ENCODE assay signal across 23 mouse cellular contexts in the genomic region with DNA sequence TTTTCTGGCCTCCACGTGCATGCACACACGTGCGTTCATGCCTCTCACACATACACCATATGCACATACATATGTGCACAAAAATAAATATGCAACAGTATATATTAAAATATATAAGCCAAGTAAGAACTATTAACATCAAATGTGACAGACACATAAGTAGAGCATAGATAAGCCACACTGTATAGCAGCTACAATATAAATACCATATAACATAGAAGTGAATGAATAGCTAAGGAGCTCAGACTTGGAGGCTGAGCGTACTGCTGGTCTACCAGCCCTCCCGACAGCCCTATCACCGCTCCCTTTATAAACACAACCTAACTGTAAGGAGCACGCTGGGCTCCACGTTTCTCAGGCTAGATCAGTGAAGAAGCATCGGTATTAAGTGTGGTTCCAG.
DNase-seq lines count a peak whose midpoint lies in the region; ATAC-seq and TF ChIP-seq lines count a peak whose summit lies in the region.
"Had no signal": no experiment of that assay in that cellular context is flagged by ENCODE, and none has a peak within 500 bp of the region (broad histone marks: within the 10 kb centered on the region; RNA-seq: fewer than 3 reads in every experiment).

No protein-coding gene starts in this region.

- no peak overlapping the region for H3K4me3 ChIP-seq in forebrain, embryonic 13.5 days
- H3K4me3 ChIP-seq in forebrain, embryonic 12.5 days (replicated peaks): no peak overlapping the region
- H3K4me3 ChIP-seq in hindbrain, embryonic 15.5 days: no peak overlapping the region
- H3K4me3 ChIP-seq in hindbrain, embryonic 16.5 days (ENCODE audit: low read length): no peak overlapping the region
- no peak overlapping the region for H3K4me3 ChIP-seq in midbrain, embryonic 10.5 days
- H3K4me3 ChIP-seq in midbrain, postnatal 0 days (ENCODE audit: low read depth, low read length): no peak overlapping the region
- H3K4me3 ChIP-seq: embryonic facial prominence, embryonic 10.5 days; embryonic facial prominence, embryonic 13.5 days; erythroblast, embryonic 14.5 days; gastrocnemius, adult 2 months; hindbrain, embryonic 13.5 days had no signal

- H3K36me3 ChIP-seq in forebrain, embryonic 13.5 days (ENCODE audit: poor library complexity, severe bottlenecking): no peaks in the 10 kb centered on the region
- H3K36me3 ChIP-seq in forebrain, embryonic 12.5 days (replicated peaks): no peaks in the 10 kb centered on the region
- no peaks in the 10 kb centered on the region for H3K36me3 ChIP-seq in hindbrain, embryonic 15.5 days
- no peaks in the 10 kb centered on the region for H3K36me3 ChIP-seq in hindbrain, embryonic 16.5 days (ENCODE audit: control insufficient read depth, insufficient read depth, low read length)
- H3K36me3 ChIP-seq in midbrain, embryonic 10.5 days: no peaks in the 10 kb centered on the region
- no peaks in the 10 kb centered on the region for H3K36me3 ChIP-seq in midbrain, postnatal 0 days (ENCODE audit: insufficient read depth, low read length)
- H3K36me3 ChIP-seq: embryonic facial prominence, embryonic 10.5 days; embryonic facial prominence, embryonic 13.5 days; hindbrain, embryonic 13.5 days had no signal

- no peak overlapping the region for H3K9ac ChIP-seq in forebrain, embryonic 13.5 days
- H3K9ac ChIP-seq in forebrain, embryonic 12.5 days: no peak overlapping the region
- H3K9ac ChIP-seq in hindbrain, embryonic 15.5 days: no peak overlapping the region
- no peak overlapping the region for H3K9ac ChIP-seq in hindbrain, embryonic 16.5 days (ENCODE audit: low read depth, low read length)
- no peak overlapping the region for H3K9ac ChIP-seq in midbrain, postnatal 0 days (replicated peaks; ENCODE audit: low read length, poor library complexity, severe bottlenecking)
- H3K9ac ChIP-seq: embryonic facial prominence, embryonic 13.5 days; hindbrain, embryonic 13.5 days had no signal

- no peaks in the 10 kb centered on the region for H3K4me1 ChIP-seq in forebrain, embryonic 13.5 days
- no peaks in the 10 kb centered on the region for H3K4me1 ChIP-seq in forebrain, embryonic 12.5 days
- H3K4me1 ChIP-seq in hindbrain, embryonic 15.5 days (replicated peaks): no peaks in the 10 kb centered on the region
- H3K4me1 ChIP-seq in hindbrain, embryonic 16.5 days (ENCODE audit: control insufficient read depth, insufficient read depth, low read depth, low read length): no peaks in the 10 kb centered on the region
- peaks cover 11% of the 10 kb centered on the region; the same call in 1 of the 2 replicates for H3K4me1 ChIP-seq in midbrain, embryonic 10.5 days
- no peaks in the 10 kb centered on the region for H3K4me1 ChIP-seq in midbrain, postnatal 0 days (ENCODE audit: insufficient read depth, low read length)
- H3K4me1 ChIP-seq: embryonic facial prominence, embryonic 13.5 days had no signal

- WGBS in forebrain, embryonic 13.5 days: 90% methylated on average over 9 of the region's 9 CpGs
- whole genome bisulfite sequencing in forebrain, embryonic 12.5 days: 91% methylated on average over 9 of the region's 9 CpGs
- 90% methylated on average over 9 of the region's 9 CpGs for WGBS in hindbrain, embryonic 15.5 days
- WGBS in hindbrain, embryonic 16.5 days: 89% methylated on average over 9 of the region's 9 CpGs
- 90% methylated on average over 9 of the region's 9 CpGs for WGBS in midbrain, embryonic 10.5 days
- 84% methylated on average over 9 of the region's 9 CpGs for WGBS in midbrain, postnatal 0 days

- no peaks in the 10 kb centered on the region for H3K9me3 ChIP-seq in forebrain, embryonic 13.5 days (replicated peaks)
- no peaks in the 10 kb centered on the region for H3K9me3 ChIP-seq in forebrain, embryonic 12.5 days
- H3K9me3 ChIP-seq in hindbrain, embryonic 15.5 days: no peaks in the 10 kb centered on the region
- peaks cover 3% of the 10 kb centered on the region; the same call in 1 of the 2 replicates for H3K9me3 ChIP-seq in hindbrain, embryonic 16.5 days (ENCODE audit: control insufficient read depth, low read length)
- H3K9me3 ChIP-seq in midbrain, embryonic 10.5 days (replicated peaks): no peaks in the 10 kb centered on the region
- no peaks in the 10 kb centered on the region for H3K9me3 ChIP-seq in midbrain, postnatal 0 days (ENCODE audit: low read length)
- H3K9me3 ChIP-seq: embryonic facial prominence, embryonic 10.5 days; embryonic facial prominence, embryonic 13.5 days; hindbrain, embryonic 13.5 days had no signal

- peak; percentile 58; the same call in 1 of the 2 replicates for ATAC-seq in forebrain, embryonic 13.5 days
- no peak for ATAC-seq in forebrain, embryonic 12.5 days (ENCODE audit: low FRiP score)
- ATAC-seq in hindbrain, embryonic 15.5 days (ENCODE audit: low FRiP score, low read depth): peak; percentile 54; the same call in 1 of the 2 replicates
- no peak for ATAC-seq in hindbrain, embryonic 16.5 days
- ATAC-seq in midbrain, postnatal 0 days (ENCODE audit: low FRiP score): no peak
- ATAC-seq: activated CD4-positive, CD25-positive, alpha-beta regulatory T cell, adult 4 months; intestine, postnatal 0 days had no signal

- no peak overlapping the region for H3K4me2 ChIP-seq in forebrain, embryonic 13.5 days
- no peak overlapping the region for H3K4me2 ChIP-seq in forebrain, embryonic 12.5 days
- H3K4me2 ChIP-seq in hindbrain, embryonic 15.5 days: no peak overlapping the region
- no peak overlapping the region for H3K4me2 ChIP-seq in hindbrain, embryonic 16.5 days (ENCODE audit: low read length)
- H3K4me2 ChIP-seq in midbrain, postnatal 0 days (ENCODE audit: low read depth, low read length, poor library complexity, severe bottlenecking): no peak overlapping the region
- H3K4me2 ChIP-seq: embryonic facial prominence, embryonic 13.5 days; heart, embryonic 11.5 days; hindbrain, embryonic 13.5 days had no signal

- H3K27me3 ChIP-seq in forebrain, embryonic 13.5 days: no peaks in the 10 kb centered on the region
- no peaks in the 10 kb centered on the region for H3K27me3 ChIP-seq in forebrain, embryonic 12.5 days
- H3K27me3 ChIP-seq in hindbrain, embryonic 15.5 days: no peaks in the 10 kb centered on the region
- no peaks in the 10 kb centered on the region for H3K27me3 ChIP-seq in hindbrain, embryonic 16.5 days (replicated peaks; ENCODE audit: control insufficient read depth, insufficient read depth, low read length)
- H3K27me3 ChIP-seq in midbrain, embryonic 10.5 days (ENCODE audit: low read depth, poor library complexity, severe bottlenecking): no peaks in the 10 kb centered on the region
- no peaks in the 10 kb centered on the region for H3K27me3 ChIP-seq in midbrain, postnatal 0 days (ENCODE audit: insufficient read depth, low read length)
- H3K27me3 ChIP-seq: embryonic facial prominence, embryonic 13.5 days; hindbrain, embryonic 13.5 days had no signal

- DNase-seq in midbrain, embryonic 10.5 days (ENCODE audit: low spot score): no peak
- no peak for DNase-seq in midbrain, postnatal 0 days (ENCODE audit: low spot score)
- DNase-seq in left cerebral cortex, adult 9 months (ENCODE audit: low spot score in 2 of 2): no peak
- DNase-seq: adrenal gland, adult 8-10 months; adrenal gland, postnatal 25 days; cerebellum, adult 11-12 months; cerebellum, adult 8-10 months; cerebellum, postnatal 10 days; cerebellum, postnatal 36 days; embryo, embryonic 11 days; gastrocnemius, adult 2 months; gastrocnemius, postnatal 14 days had no signal

- no peak overlapping the region for H3K27ac ChIP-seq in forebrain, embryonic 13.5 days
- no peak overlapping the region for H3K27ac ChIP-seq in forebrain, embryonic 12.5 days
- no peak overlapping the region for H3K27ac ChIP-seq in hindbrain, embryonic 15.5 days (replicated peaks)
- H3K27ac ChIP-seq in hindbrain, embryonic 16.5 days (ENCODE audit: low read depth, low read length): no peak overlapping the region
- H3K27ac ChIP-seq in midbrain, embryonic 10.5 days (replicated peaks): 0 out of 2 replicates have a peak overlapping the region, but pooled peaks have one; percentile 10
- H3K27ac ChIP-seq in midbrain, postnatal 0 days (ENCODE audit: low read depth, low read length): no peak overlapping the region
- H3K27ac ChIP-seq: embryonic facial prominence, embryonic 10.5 days; embryonic facial prominence, embryonic 13.5 days; gastrocnemius, adult 2 months; hindbrain, embryonic 13.5 days had no signal

- TF ChIP-seq CTCF in midbrain, postnatal 0 days (IDR thresholded peaks at IDR 0.05): no peak

Comparison
In these comparisons a context has a peak if more than half of its experiments do, and no peak if none do; other contexts are left out.
1. ATAC-seq: peak in forebrain, embryonic 13.5 days (single experiment) and hindbrain, embryonic 15.5 days (single experiment); none in forebrain, embryonic 12.5 days (single experiment), hindbrain, embryonic 16.5 days (single experiment) and midbrain, postnatal 0 days (single experiment).